Mouse (Mus musculus): Measurements from ENCODE around the gene Ppp4r4. TPM values are rescaled to one million over a fixed set of nuclear protein-coding genes. Genes with fewer than 3 reads are reported as not detected.
"Not testable (repeated sequence)": the region's sequence is repeated elsewhere in the genome, so short reads cannot be mapped to it uniquely, and the experiment has no call there.

The Ppp4r4 gene
- 5.8 and 6.5 TPM in 2 replicates for total RNA-seq (2014; rRNA removed)
- 1.3 and 1.8 TPM in 2 replicates for polyA plus RNA-seq (2012; rRNA removed)

DNA sequence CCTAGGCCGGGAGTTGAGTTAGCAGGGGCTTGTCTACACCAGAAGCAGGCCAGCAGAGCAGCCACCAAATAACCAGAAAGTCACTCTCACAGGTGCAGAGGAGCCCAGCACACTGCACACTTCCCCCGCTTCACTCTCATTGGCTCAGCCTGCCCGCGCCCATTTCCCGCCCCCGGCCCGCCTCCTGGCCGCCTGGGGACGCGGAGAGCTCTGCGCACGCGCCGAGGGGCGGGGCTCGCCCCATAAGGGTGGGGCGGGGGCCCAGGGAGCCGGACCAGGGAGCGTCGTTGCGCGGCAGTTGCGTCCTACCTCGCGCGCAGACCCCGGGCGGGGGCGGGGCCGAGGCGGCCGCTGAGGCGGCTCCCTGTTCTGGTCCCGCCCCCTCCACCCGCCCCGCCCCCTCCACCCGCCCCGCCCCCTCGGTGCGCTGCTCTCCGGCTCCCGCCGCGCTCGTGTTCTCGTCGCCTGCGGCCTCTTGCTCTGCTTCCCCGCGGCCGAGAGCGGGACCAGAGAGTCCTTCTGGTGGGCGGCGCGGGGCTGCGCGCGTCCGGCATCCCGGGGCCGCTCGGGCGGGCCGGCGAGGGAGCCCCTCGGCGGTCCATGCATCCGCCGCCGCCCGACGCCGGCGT, at the start of gene Ppp4r4:
Gene Ppp4r4, plus strand, starts transcription at position 264 of the 629 bp plus-strand sequence.
- no peaks in the 10 kb centered on the region for H3K79me2 ChIP-seq (ENCODE audit: control insufficient read depth, insufficient read depth, low read length)
- no peaks in the 10 kb centered on the region; the same call in 1 of the 2 replicates for H3K36me3 ChIP-seq (ENCODE audit: control insufficient read depth, insufficient read depth, low read length)
- 1% methylated on average over 69 of the region's 74 CpGs for WGBS
- TF ChIP-seq POLR2A (IDR thresholded peaks at IDR 0.05; ENCODE audit: extremely low read depth, insufficient read depth, low read length) (0 out of 2 replicates have a peak, but pooled peaks have one; percentile 9), CTCF (IDR thresholded peaks at IDR 0.05; ENCODE audit: low read depth, low read length) (no peak)
- DNase-seq (ENCODE audit: extremely low read depth, low read depth, low spot score): peak; percentile 75
- H3K4me1 ChIP-seq (ENCODE audit: control insufficient read depth, insufficient read depth, low read length): peaks cover 4% of the 10 kb centered on the region
- H3K4me3 ChIP-seq (ENCODE audit: insufficient read depth, low read depth, low read length): peak within 1 kb of the TSS; percentile 75
- H3K27me3 ChIP-seq (ENCODE audit: control insufficient read depth, insufficient read depth, low read length): no peaks in the 10 kb centered on the region
- H3K27ac ChIP-seq (replicated peaks; ENCODE audit: insufficient read depth, low read depth, low read length): peak within 1 kb of the TSS; percentile 60
- peak within 1 kb of the TSS; percentile 78 for H3K9ac ChIP-seq (ENCODE audit: low read depth, low read length)

- Histone ChIP-seq H3K36me3 (ENCODE audit: control insufficient read depth, insufficient read depth, low read length) (no peaks in the 10 kb centered on the region), H3K79me2 (ENCODE audit: control insufficient read depth, insufficient read depth, low read length) (no peaks in the 10 kb centered on the region), H3K27me3 (ENCODE audit: control insufficient read depth, insufficient read depth, low read length) (no peaks in the 10 kb centered on the region), H3K27ac (replicated peaks; ENCODE audit: insufficient read depth, low read depth, low read length) (no peak overlapping the region), H3K4me1 (ENCODE audit: control insufficient read depth, insufficient read depth, low read length) (peaks cover 14% of the 10 kb centered on the region), H3K4me3 (ENCODE audit: insufficient read depth, low read depth, low read length) (no peak overlapping the region), H3K9ac (ENCODE audit: low read depth, low read length) (no peak overlapping the region)
- peak; percentile 26 for DNase-seq (ENCODE audit: extremely low read depth, low read depth, low spot score)
- no peak for TF ChIP-seq POLR2A (IDR thresholded peaks at IDR 0.05; ENCODE audit: extremely low read depth, insufficient read depth, low read length)
- no peak for TF ChIP-seq CTCF (IDR thresholded peaks at IDR 0.05; ENCODE audit: low read depth, low read length)
- WGBS: 69% methylated on average over 2 of the region's 2 CpGs
These were observed 49.3 kb upstream of the Ppp4r4 start for GRCm38 (mm10) chr12:103482781-103483180.

DNA sequence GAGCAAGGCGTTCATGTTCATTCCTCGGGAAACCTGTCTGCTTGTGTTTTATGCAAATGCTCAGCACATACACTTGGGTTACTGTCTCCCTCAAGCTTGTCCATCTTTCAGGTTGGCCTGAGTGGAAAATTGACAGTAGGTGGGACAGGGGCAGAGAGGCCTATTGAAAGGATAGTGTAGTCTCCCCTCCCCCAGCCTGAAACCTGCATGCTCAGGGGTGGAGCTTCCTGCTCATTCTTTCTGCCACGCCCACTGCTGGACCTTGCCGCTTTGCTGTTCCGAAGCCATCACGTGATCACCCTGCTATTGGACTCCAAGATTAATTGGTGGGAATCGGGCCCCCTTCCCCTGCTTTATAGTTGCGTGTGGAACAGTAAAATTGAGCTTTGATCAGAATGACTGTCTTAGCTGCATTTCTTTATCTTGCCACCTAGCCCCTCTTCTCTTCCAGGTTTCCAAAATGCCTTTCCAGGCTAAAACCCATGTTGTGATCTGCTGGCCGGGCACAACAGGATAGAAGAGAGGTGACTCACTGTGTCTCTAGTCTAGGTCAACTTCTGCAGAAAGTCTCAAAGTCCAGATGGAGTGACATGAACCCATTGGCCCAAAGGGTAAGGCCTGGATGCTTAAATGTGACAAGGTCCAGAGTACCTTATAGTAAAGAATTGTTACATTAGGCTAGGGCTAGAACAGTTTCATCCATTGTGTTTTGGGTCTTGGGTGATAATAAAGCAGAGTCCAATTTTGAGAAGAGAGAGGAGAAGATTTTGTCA, 47.7 kb upstream of the Ppp4r4 start:
- not testable (repeated sequence) for H3K9ac ChIP-seq (ENCODE audit: low read depth, low read length); H3K79me2 ChIP-seq (ENCODE audit: control insufficient read depth, insufficient read depth, low read length); H3K4me3 ChIP-seq (ENCODE audit: insufficient read depth, low read depth, low read length); H3K27ac ChIP-seq (replicated peaks; ENCODE audit: insufficient read depth, low read depth, low read length); H3K36me3 ChIP-seq (ENCODE audit: control insufficient read depth, insufficient read depth, low read length); H3K27me3 ChIP-seq (ENCODE audit: control insufficient read depth, insufficient read depth, low read length)
- WGBS: 56% methylated on average over 9 of the region's 9 CpGs
- peak; percentile 82 for DNase-seq (ENCODE audit: extremely low read depth, low read depth, low spot score)
- H3K4me1 ChIP-seq (ENCODE audit: control insufficient read depth, insufficient read depth, low read length): peaks cover 12% of the 10 kb centered on the region

GRCm38 (mm10) chr12:103486726-103487125, 45.4 kb upstream of the Ppp4r4 start:
- H3K27ac ChIP-seq (replicated peaks; ENCODE audit: insufficient read depth, low read depth, low read length): no peak overlapping the region; the same call in 1 of the 2 replicates
- no peaks in the 10 kb centered on the region for H3K27me3 ChIP-seq (ENCODE audit: control insufficient read depth, insufficient read depth, low read length)

GRCm38 (mm10) chr12:103487276-103487675, 44.8 kb upstream of the Ppp4r4 start:
- H3K4me1 ChIP-seq (ENCODE audit: control insufficient read depth, insufficient read depth, low read length): peaks cover 6% of the 10 kb centered on the region
- H3K27ac ChIP-seq (replicated peaks; ENCODE audit: insufficient read depth, low read depth, low read length): peak overlapping the region; percentile 7; the same call in 1 of the 2 replicates
- peak; percentile 83 for DNase-seq (ENCODE audit: extremely low read depth, low read depth, low spot score)
- H3K4me3 ChIP-seq (ENCODE audit: insufficient read depth, low read depth, low read length): no peak overlapping the region
- no peaks in the 10 kb centered on the region for H3K36me3 ChIP-seq (ENCODE audit: control insufficient read depth, insufficient read depth, low read length)
- no peaks in the 10 kb centered on the region for H3K27me3 ChIP-seq (ENCODE audit: control insufficient read depth, insufficient read depth, low read length)
- no peak for TF ChIP-seq CTCF (IDR thresholded peaks at IDR 0.05; ENCODE audit: low read depth, low read length)
- TF ChIP-seq POLR2A (IDR thresholded peaks at IDR 0.05; ENCODE audit: extremely low read depth, insufficient read depth, low read length): no peak
- no peak overlapping the region for H3K9ac ChIP-seq (ENCODE audit: low read depth, low read length)
- 27% methylated on average over 4 of the region's 4 CpGs for WGBS
- H3K79me2 ChIP-seq (ENCODE audit: control insufficient read depth, insufficient read depth, low read length): no peaks in the 10 kb centered on the region

More at GRCm38 (mm10) chr12:103486726-103487125, 45.4 kb upstream of the Ppp4r4 start:
- TF ChIP-seq CTCF (IDR thresholded peaks at IDR 0.05; ENCODE audit: low read depth, low read length) (no peak), POLR2A (IDR thresholded peaks at IDR 0.05; ENCODE audit: extremely low read depth, insufficient read depth, low read length) (no peak)
- peak; percentile 60 for DNase-seq (ENCODE audit: extremely low read depth, low read depth, low spot score)
- H3K9ac ChIP-seq (ENCODE audit: low read depth, low read length): no peak overlapping the region
- 88% methylated on average over 1 of the region's 1 CpGs for WGBS
- no peak overlapping the region for H3K4me3 ChIP-seq (ENCODE audit: insufficient read depth, low read depth, low read length)
- no peaks in the 10 kb centered on the region for H3K36me3 ChIP-seq (ENCODE audit: control insufficient read depth, insufficient read depth, low read length)
- peaks cover 9% of the 10 kb centered on the region for H3K4me1 ChIP-seq (ENCODE audit: control insufficient read depth, insufficient read depth, low read length)
- H3K79me2 ChIP-seq (ENCODE audit: control insufficient read depth, insufficient read depth, low read length): no peaks in the 10 kb centered on the region

Measured in liver, adult 2 months (tissue).